Mouse (Mus musculus) kidney, adult 2 months (tissue): ENCODE measurements around the gene Cel.

Experiments
- CTCF ChIP-seq: fragments of 200-500 bp; conservative IDR thresholded peaks from 2 replicates; pipeline ENCODE4 v1.5.1; 2011; ENCODE audit warnings: low read depth, mild to moderate bottlenecking, control low read depth, low read length, moderate library complexity, mixed read lengths; ENCODE audit not compliant: insufficient read depth, insufficient read length
- POLR2A ChIP-seq: fragments of 200-500 bp; IDR thresholded peaks from one replicate; pipeline ENCODE4 v1.6.1; 2011; ENCODE audit warnings: low read depth, low read length, control low read depth

GRCm38 (mm10) chr2:28606601-28607340, 43.6 kb upstream of the Cel start:
- TF ChIP-seq POLR2A (no peak), CTCF (no peak; the same call in 1 of the 2 replicates)
